Comparison of ENCODE assay signal across 8 mouse cellular contexts in the genomic region with DNA sequence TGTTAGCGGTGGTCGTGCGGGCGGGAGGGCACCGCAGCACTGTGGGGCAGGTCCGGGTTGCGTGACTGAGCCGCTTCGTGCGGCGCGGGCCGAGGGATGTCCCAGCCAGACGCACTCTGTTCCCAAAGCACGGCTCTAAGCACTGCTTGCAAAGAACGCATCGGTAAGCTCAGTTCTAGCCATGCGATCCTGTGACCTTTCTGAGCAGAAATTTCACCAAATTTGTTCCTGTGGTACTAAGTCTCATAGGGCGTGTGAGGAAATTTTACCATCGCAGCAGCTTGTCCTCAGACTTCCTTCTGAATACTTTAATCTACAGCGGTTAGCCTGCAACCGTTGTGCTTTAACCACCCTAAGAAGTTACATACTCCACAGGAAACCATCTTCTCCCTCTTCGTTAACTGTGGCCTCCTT. TPM values are rescaled to one million over a fixed set of nuclear protein-coding genes. Genes with fewer than 3 reads are reported as not detected.
A peak's percentile ranks its signal among the peaks of the same experiment; 100 is the strongest.
DNase-seq lines count a peak whose midpoint lies in the region; ATAC-seq and TF ChIP-seq lines count a peak whose summit lies in the region.

No protein-coding gene starts in this region.

- TF ChIP-seq POLR2A in cortical plate, adult 2 months (IDR thresholded peaks at IDR 0.05; ENCODE audit: extremely low read depth, insufficient read depth, low read length) = no peak

- peak overlapping the region; percentile 95 for H3K4me3 ChIP-seq in lung, embryonic 14.5 days (ENCODE audit: low read depth, low read length)
- peak overlapping the region; percentile 81 for H3K4me3 ChIP-seq in cortical plate, adult 2 months (ENCODE audit: insufficient read depth, low read length)
- H3K4me3 ChIP-seq in hindbrain, embryonic 16.5 days (ENCODE audit: low read length) = peak overlapping the region; percentile 96
- H3K4me3 ChIP-seq in midbrain, embryonic 14.5 days (replicated peaks; ENCODE audit: low read depth, low read length) = peak overlapping the region; percentile 86

- H3K36me3 ChIP-seq in lung, embryonic 14.5 days (ENCODE audit: insufficient read depth) = peaks cover 35% of the 10 kb centered on the region
- peaks cover 15% of the 10 kb centered on the region for H3K36me3 ChIP-seq in hindbrain, embryonic 16.5 days (ENCODE audit: control insufficient read depth, insufficient read depth, low read length)
- peaks cover 29% of the 10 kb centered on the region for H3K36me3 ChIP-seq in midbrain, embryonic 14.5 days (ENCODE audit: control insufficient read depth, insufficient read depth, low read length)

- H3K9ac ChIP-seq in lung, embryonic 14.5 days = peak overlapping the region; percentile 67
- peak overlapping the region; percentile 96 for H3K9ac ChIP-seq in hindbrain, embryonic 16.5 days (ENCODE audit: low read depth, low read length)
- H3K9ac ChIP-seq in midbrain, embryonic 14.5 days (replicated peaks; ENCODE audit: low read length) = peak overlapping the region; percentile 85

- peak; percentile 72 for ATAC-seq in lung, embryonic 14.5 days (ENCODE audit: insufficient read depth)
- peak; percentile 75 for ATAC-seq in hindbrain, embryonic 16.5 days
- ATAC-seq in midbrain, embryonic 14.5 days (ENCODE audit: low FRiP score, low TSS enrichment) = peak; percentile 66

- TF ChIP-seq CTCF in lung, embryonic 14.5 days (IDR thresholded peaks at IDR 0.05; ENCODE audit: low read depth) = no peak
- no peak for TF ChIP-seq CTCF in cortical plate, adult 2 months (IDR thresholded peaks at IDR 0.05; ENCODE audit: extremely low read depth, insufficient read depth, low read length)

- H3K9me3 ChIP-seq in lung, embryonic 14.5 days (ENCODE audit: low read depth, low read length) = no peaks in the 10 kb centered on the region
- H3K9me3 ChIP-seq in hindbrain, embryonic 16.5 days (ENCODE audit: control insufficient read depth, low read length) = no peaks in the 10 kb centered on the region
- no peaks in the 10 kb centered on the region for H3K9me3 ChIP-seq in midbrain, embryonic 14.5 days (ENCODE audit: control insufficient read depth, low read length)

- under 1% methylated on average over 23 of the region's 23 CpGs for WGBS in lung, embryonic 14.5 days
- under 1% methylated on average over 21 of the region's 23 CpGs for WGBS in hindbrain, embryonic 16.5 days
- under 1% methylated on average over 23 of the region's 23 CpGs for WGBS in midbrain, embryonic 14.5 days

- no peaks in the 10 kb centered on the region for H3K27me3 ChIP-seq in lung, embryonic 14.5 days (ENCODE audit: insufficient read depth, low read length)
- no peaks in the 10 kb centered on the region for H3K27me3 ChIP-seq in hindbrain, embryonic 16.5 days (replicated peaks; ENCODE audit: control insufficient read depth, insufficient read depth, low read length)
- H3K27me3 ChIP-seq in midbrain, embryonic 14.5 days (ENCODE audit: control insufficient read depth, insufficient read depth, low read length) = no peaks in the 10 kb centered on the region

- no peaks in the 10 kb centered on the region for H3K4me1 ChIP-seq in lung, embryonic 14.5 days (ENCODE audit: insufficient read depth)
- H3K4me1 ChIP-seq in cortical plate, adult 2 months (ENCODE audit: control insufficient read depth, insufficient read depth, low read length) = no peaks in the 10 kb centered on the region
- H3K4me1 ChIP-seq in hindbrain, embryonic 16.5 days (ENCODE audit: control insufficient read depth, insufficient read depth, low read depth, low read length) = peaks cover 15% of the 10 kb centered on the region
- peaks cover 23% of the 10 kb centered on the region for H3K4me1 ChIP-seq in midbrain, embryonic 14.5 days (ENCODE audit: control insufficient read depth, insufficient read depth, low read length)

- H3K27ac ChIP-seq in lung, embryonic 14.5 days (ENCODE audit: low read depth) = peak overlapping the region; percentile 83
- peak overlapping the region; percentile 33; the same call in 1 of the 2 replicates for H3K27ac ChIP-seq in cortical plate, adult 2 months (ENCODE audit: insufficient read depth, low read length)
- peak overlapping the region; percentile 97 for H3K27ac ChIP-seq in hindbrain, embryonic 16.5 days (ENCODE audit: low read depth, low read length)
- peak overlapping the region; percentile 96 for H3K27ac ChIP-seq in midbrain, embryonic 14.5 days (replicated peaks; ENCODE audit: low read depth, low read length)

- DNase-seq in lung, embryonic 14.5 days = peak; percentile 62
- DNase-seq in lung, postnatal 4 days = no peak
- peak; percentile 62 for DNase-seq in midbrain, embryonic 14.5 days
- DNase-seq in right cerebral cortex, adult 18-20 months = no peak
- DNase-seq in adrenal gland, adult 18-20 months (ENCODE audit: low spot score in 2 of 2) = no peak
- no peak for DNase-seq in kidney, postnatal 25 days

- H3K4me2 ChIP-seq in lung, embryonic 14.5 days = peak overlapping the region; percentile 89
- H3K4me2 ChIP-seq in hindbrain, embryonic 16.5 days (ENCODE audit: low read length) = peak overlapping the region; percentile 87
- peak overlapping the region; percentile 80 for H3K4me2 ChIP-seq in midbrain, embryonic 14.5 days (ENCODE audit: low read length)

RNA-seq across cellular contexts. Expression of gene Ankrd12, which starts 0.6 kb away (rescaled TPM):
- 17.9 and 19.6 TPM in 2 replicates for polyA plus RNA-seq in lung, embryonic 14.5 days (2014; fragmentation: Nextera tagmentation; extraction: Ambion mirVana)
- 23.9 and 25.1 TPM in 2 replicates for polyA plus RNA-seq in cortical plate, adult 2 months (2012; rRNA removed)
- polyA plus RNA-seq in hindbrain, embryonic 16.5 days (2015; fragmentation: Nextera tagmentation; extraction: Ambion mirVana) = 154 and 167 TPM in 2 replicates
- polyA plus RNA-seq in midbrain, embryonic 14.5 days (2014; fragmentation: Nextera tagmentation; extraction: Ambion mirVana) = 152 and 168 TPM in 2 replicates
- 10 to 100 TPM; 25.2 to 32.1 TPM for total RNA-seq in adrenal gland, adult 18-20 months (2021)

RNA-seq across cellular contexts. Expression of gene Ndufv2, which starts 23.9 kb away (rescaled TPM):
- 322 and 337 TPM in 2 replicates for polyA plus RNA-seq in lung, embryonic 14.5 days (2014; fragmentation: Nextera tagmentation; extraction: Ambion mirVana)
- 174 and 176 TPM in 2 replicates for polyA plus RNA-seq in cortical plate, adult 2 months (2012; rRNA removed)
- polyA plus RNA-seq in hindbrain, embryonic 16.5 days (2015; fragmentation: Nextera tagmentation; extraction: Ambion mirVana) = 392 and 420 TPM in 2 replicates
- 363 and 404 TPM in 2 replicates for polyA plus RNA-seq in midbrain, embryonic 14.5 days (2014; fragmentation: Nextera tagmentation; extraction: Ambion mirVana)
- 100 to 1,000 TPM; 362 to 532 TPM for total RNA-seq in adrenal gland, adult 18-20 months (2021)

RNA-seq across cellular contexts. Expression of gene Washc1, which starts 33.9 kb away (rescaled TPM):
- polyA plus RNA-seq in lung, embryonic 14.5 days (2014; fragmentation: Nextera tagmentation; extraction: Ambion mirVana) = 31.5 and 33.4 TPM in 2 replicates
- 48.6 and 50.0 TPM in 2 replicates for polyA plus RNA-seq in cortical plate, adult 2 months (2012; rRNA removed)
- polyA plus RNA-seq in hindbrain, embryonic 16.5 days (2015; fragmentation: Nextera tagmentation; extraction: Ambion mirVana) = 46.5 and 49.2 TPM in 2 replicates
- 36.2 and 41.4 TPM in 2 replicates for polyA plus RNA-seq in midbrain, embryonic 14.5 days (2014; fragmentation: Nextera tagmentation; extraction: Ambion mirVana)
- 10 to 100 TPM; 34.0 to 36.6 TPM for total RNA-seq in adrenal gland, adult 18-20 months (2021)

RNA-seq across cellular contexts. Expression of gene Ddx11, which starts 45.9 kb away (rescaled TPM):
- 25.7 and 29.6 TPM in 2 replicates for polyA plus RNA-seq in lung, embryonic 14.5 days (2014; fragmentation: Nextera tagmentation; extraction: Ambion mirVana)
- polyA plus RNA-seq in cortical plate, adult 2 months (2012; rRNA removed) = 1.3 and 1.9 TPM in 2 replicates
- polyA plus RNA-seq in hindbrain, embryonic 16.5 days (2015; fragmentation: Nextera tagmentation; extraction: Ambion mirVana) = 4.8 and 7.2 TPM in 2 replicates
- polyA plus RNA-seq in midbrain, embryonic 14.5 days (2014; fragmentation: Nextera tagmentation; extraction: Ambion mirVana) = 2.4 and 4.8 TPM in 2 replicates
- total RNA-seq in adrenal gland, adult 18-20 months (2021) = 1 to 10 TPM; 3.7 to 4.2 TPM

Comparison
In these comparisons a context has a peak if more than half of its experiments do, and no peak if none do; other contexts are left out.
1. DNase-seq: peak in lung, embryonic 14.5 days (single experiment) and midbrain, embryonic 14.5 days (single experiment); none in lung, postnatal 4 days (0 of 2), right cerebral cortex, adult 18-20 months (single experiment), adrenal gland, adult 18-20 months (0 of 2) and kidney, postnatal 25 days (0 of 2).
2. H3K27ac ChIP-seq: peak in every context shown above with its lines; median percentile 97 in hindbrain, embryonic 16.5 days; 96 in midbrain, embryonic 14.5 days; 83 in lung, embryonic 14.5 days; 33 in cortical plate, adult 2 months.
3. Peak in every context shown above with its lines, with median percentiles within 50 percentile points of each other: ATAC-seq, H3K4me2 ChIP-seq, H3K4me3 ChIP-seq and H3K9ac ChIP-seq.